Mouse (Mus musculus): ENCODE results near the gene Ppp1r3d.

The Ppp1r3d gene

DNA sequence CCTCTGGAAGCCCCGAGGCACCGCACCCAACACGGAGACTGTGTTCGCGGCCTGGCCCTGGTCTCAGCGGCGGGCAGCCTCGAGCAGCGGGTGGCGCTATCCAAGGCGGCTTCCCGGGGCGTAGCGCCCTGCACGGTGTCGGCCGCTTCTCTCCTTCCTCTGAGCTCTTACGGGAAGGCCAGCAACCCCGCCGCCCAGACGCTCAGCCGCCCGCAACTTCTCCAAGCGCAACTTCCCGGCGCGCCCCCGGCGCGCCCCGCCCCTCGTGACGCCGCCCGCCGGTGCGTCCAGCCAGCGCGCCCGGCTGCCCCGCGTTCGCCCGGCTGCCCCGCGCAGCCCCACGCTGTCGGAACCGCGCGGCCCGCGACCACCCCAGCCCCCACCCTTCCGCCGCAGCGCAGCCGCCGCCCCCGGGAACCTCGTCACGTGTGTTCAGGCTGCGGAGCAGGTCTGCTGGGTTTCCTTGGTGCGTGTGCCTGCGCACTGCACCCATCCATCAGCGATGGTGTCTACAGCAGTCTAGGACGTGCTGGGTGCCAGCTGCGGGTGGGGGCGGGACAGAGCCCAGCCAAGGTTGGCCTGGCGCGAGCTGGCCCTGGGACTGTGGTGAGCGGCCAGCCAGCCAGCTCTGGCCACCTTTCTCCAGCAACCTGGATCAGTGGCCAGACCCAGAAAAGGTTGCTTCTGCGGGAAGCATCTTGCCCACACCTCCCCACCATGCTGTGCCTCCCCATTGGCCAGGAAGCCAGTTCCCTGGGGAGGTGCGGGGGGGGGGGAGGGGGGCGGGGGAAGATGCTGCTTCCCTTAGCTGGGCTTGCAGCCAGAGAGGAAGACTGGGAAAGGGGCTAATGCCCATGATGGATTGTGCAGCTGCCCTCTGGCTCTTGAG, at the start of gene Ppp1r3d, which contains the start of gene Fam217b:
Gene Ppp1r3d, minus strand, starts transcription at position 212 of the 889 bp plus-strand sequence.
Gene Fam217b, plus strand, starts transcription at position 264 of the 889 bp plus-strand sequence.
- DNase-seq (ENCODE audit: low spot score in 2 of 2), result peak; percentile 39 to 73

DNA sequence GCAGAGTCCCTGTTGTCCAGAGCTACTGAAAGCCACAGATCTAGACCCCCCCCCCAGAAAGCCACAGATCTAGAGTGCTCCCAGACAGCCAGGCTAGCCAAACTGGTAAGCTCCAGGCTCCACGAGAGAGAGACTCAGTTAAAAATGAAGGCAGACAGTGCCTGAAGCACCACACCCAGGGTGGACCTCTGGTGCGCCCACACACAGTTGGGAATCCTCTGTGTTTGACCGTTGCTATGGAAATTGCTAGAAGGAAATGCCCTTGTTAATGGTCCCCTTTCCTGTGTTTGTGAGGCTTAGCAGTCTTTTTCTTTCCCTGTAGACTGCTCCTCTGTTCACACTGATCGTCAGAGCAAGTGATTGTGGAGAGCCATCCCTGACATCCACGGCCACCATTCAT, 46.1 kb upstream of the Ppp1r3d start:
- DNase-seq (ENCODE audit: low spot score in 2 of 2), result no peak

- no peak for DNase-seq (ENCODE audit: low spot score in 2 of 2)
Measured at GRCm38 (mm10) chr2:178457414-178457813, 43.1 kb upstream of the Ppp1r3d start.

GRCm38 (mm10) chr2:178454664-178455516, 40.6 kb upstream of the Ppp1r3d start:
- no peak for DNase-seq (ENCODE audit: low spot score in 2 of 2)

GRCm38 (mm10) chr2:178450961-178451360, 36.7 kb upstream of the Ppp1r3d start:
- no peak for DNase-seq (ENCODE audit: low spot score in 2 of 2)

GRCm38 (mm10) chr2:178450236-178450635, 36.0 kb upstream of the Ppp1r3d start:
- no peak for DNase-seq (ENCODE audit: low spot score in 2 of 2)

DNA sequence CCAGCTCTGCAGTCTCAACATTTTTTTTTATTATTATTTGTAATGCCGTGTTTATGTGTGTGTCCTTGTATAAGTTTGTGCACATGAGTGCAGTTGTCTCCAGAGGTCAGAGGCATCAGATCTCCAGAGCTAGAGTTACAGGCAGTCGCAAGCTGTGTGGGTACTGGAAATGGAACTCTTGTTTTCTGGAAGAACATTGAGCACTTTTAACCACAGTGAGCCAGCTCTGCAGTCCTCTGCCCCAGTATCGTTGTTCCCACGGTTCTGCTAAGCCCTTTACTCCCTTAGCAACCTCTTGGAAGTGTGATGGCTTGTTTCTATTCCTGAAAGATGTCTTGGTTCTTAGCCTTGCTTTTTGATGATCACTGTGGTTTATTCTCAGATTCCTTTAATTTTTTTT, 35.1 kb upstream of the Ppp1r3d start:
- no peak for DNase-seq (ENCODE audit: low spot score in 2 of 2)

- DNase-seq (ENCODE audit: low spot score in 2 of 2), result no peak
Measured at GRCm38 (mm10) chr2:178437311-178437710, 23.0 kb upstream of the Ppp1r3d start.

DNA sequence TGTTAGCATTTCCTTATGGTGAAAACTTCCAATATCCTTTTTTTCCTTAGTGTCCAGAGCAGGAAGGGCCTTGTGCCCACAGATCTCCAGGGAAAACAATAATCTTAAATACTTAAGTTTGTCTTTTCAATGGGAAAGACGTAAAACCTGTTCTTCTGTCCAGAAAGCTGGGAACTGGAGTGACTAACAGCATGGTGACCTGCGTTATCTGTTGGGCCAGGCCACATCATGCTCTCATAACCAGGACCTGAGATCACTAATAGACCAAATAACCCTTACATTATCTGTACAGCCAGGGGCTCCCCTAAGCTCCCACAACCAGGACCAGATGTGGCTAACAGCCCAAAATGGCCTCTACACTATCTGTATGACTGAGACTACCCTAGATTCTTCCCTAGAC, 19.6 kb upstream of the Ppp1r3d start:
- no peak for DNase-seq (ENCODE audit: low spot score in 2 of 2)

DNA sequence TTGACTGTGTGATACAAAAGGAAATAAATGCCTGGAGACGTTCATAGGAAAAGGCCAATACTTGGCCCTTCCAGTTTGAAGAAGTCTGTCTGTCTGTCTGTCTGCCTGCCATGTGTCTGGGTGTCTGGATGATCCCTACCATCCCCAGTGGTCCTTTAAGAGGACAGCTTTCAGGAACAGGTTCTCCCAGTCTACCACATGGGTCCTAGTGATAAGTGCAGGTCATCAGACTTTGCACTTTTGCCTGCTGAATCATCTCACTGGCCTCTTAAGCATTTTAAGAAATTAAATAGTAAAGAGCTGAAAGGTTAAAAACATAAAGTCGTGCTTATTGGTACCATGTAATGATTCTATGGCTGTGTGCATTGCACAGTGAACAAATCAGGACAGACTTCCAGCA, 19.2 kb upstream of the Ppp1r3d start:
- DNase-seq (ENCODE audit: low spot score in 2 of 2), result no peak

GRCm38 (mm10) chr2:178430231-178430630, 16.0 kb upstream of the Ppp1r3d start, which contains the start of gene Cdh26:
Cdh26 (plus strand) TSS chr2:178430531.
- no peak for DNase-seq (ENCODE audit: low spot score in 2 of 2)

GRCm38 (mm10) chr2:178429426-178429825, 15.2 kb upstream of the Ppp1r3d start:
- no peak for DNase-seq (ENCODE audit: low spot score in 2 of 2)

DNA sequence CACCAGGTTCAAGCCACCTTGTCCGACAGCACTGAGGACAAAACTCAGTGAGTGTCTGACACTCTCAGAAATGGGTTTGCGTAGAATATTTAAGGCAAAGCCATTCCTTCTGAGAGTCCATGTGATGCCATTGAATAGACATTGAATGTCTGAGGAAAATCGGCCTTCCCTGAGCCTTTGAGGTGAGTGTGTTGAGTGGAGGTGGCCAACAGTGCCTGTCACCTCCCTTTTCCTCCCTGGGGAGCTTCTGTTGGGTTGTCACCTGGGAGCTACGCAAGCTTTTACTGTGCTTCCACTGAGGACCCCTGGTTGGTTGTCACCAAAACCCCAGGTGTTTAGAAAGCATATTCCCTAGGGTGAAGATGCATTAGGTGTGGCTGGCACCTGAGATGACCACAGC, 14.4 kb upstream of the Ppp1r3d start:
- no peak for DNase-seq (ENCODE audit: low spot score in 2 of 2)

- DNase-seq (ENCODE audit: low spot score in 2 of 2), result peak in 1 of 2 experiments; percentile 56
Measured at GRCm38 (mm10) chr2:178428183-178428582, 13.9 kb upstream of the Ppp1r3d start.

DNA sequence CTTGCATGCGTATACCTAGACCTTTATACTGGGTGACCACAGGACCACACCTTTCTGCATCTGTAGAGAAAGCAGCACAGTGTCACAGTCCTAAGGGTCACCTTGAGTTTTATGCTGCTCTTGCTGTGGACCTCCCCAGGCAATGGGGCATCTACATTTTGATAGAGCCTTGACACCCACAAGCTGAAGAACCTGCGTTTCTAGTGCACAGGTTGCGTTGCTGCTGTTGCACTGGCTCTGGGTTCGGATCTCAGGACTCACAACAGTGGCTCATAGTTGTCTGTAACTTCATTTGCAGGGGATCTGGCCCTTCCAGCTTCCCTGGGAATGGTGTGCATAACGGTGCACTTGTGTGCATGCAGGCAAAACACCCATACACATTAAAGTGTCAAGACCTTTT, 12.9 kb upstream of the Ppp1r3d start:
- peak in 1 of 2 experiments; percentile 23 for DNase-seq (ENCODE audit: low spot score in 2 of 2)

- DNase-seq (ENCODE audit: low spot score in 2 of 2), result peak in 1 of 2 experiments; percentile 40
Measured at GRCm38 (mm10) chr2:178426229-178426628, 12.0 kb upstream of the Ppp1r3d start.

DNA sequence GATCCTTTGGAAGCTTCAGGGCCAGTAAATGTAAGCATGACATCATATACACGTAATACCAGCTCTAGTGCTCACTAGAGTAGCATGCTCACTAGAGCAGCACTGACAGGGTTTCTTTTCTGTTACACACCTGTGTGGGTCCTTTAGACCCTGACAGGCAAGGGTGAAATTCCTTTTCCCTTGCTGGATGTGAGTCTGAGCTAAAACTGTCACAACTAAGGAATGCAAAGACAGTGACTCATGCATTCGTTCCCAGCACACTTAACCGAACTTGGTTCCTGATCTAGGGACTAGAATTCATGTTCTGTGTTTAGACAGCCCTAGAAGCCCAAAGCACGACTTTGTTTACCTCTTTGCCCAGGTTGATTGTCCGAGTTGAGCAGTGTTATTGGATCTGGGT, 9.0 kb upstream of the Ppp1r3d start:
- peak; percentile 1 to 25 for DNase-seq (ENCODE audit: low spot score in 2 of 2)

GRCm38 (mm10) chr2:178422186-178422585, 7.9 kb upstream of the Ppp1r3d start:
- DNase-seq (ENCODE audit: low spot score in 2 of 2), result peak; percentile 4 to 17

GRCm38 (mm10) chr2:178421603-178422002, 7.3 kb upstream of the Ppp1r3d start:
- DNase-seq (ENCODE audit: low spot score in 2 of 2), result peak; percentile 1 to 46

- peak; percentile 9 to 55 for DNase-seq (ENCODE audit: low spot score in 2 of 2)
Measured at GRCm38 (mm10) chr2:178420576-178420975, 6.3 kb upstream of the Ppp1r3d start.

DNA sequence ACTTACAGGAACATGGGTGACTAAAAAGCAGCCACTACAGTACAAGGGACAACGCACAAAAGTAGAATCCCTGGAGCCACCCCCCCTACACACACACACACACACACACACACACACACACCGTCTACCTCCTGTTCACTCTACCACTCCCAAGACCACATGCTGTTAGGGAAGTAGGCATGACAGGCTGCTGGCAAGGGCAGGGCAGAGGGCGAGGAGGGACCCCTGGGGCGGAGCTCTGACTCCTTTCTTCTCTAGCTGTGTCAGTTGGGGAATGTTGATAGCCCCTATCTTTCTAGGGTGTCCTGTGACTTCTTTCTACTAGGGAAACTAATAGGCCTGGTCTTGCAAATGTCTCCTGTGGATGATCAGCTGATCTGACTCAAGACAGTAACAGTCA, 2.7 kb upstream of the Ppp1r3d start:
- DNase-seq (ENCODE audit: low spot score in 2 of 2), result peak; percentile 45 to 64

DNA sequence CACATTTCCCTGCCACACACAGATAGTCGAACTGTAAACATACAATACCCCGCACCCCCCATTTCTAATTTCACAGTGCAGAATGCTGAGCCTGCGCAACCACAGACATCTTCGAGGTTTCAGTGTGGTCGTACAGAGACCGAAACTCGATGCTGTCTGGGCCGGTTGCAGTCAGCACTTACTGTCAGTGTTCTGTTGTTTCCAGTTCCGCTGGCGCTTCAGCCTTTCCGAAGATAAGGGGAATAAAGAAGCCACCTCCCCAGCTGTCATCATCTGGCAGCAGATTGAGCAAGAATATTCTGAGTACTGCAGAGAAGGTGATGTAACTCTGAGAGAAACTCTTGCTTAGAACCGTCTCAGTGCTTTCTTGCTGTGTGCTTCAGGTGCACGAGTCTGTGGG, 2.2 kb upstream of the Ppp1r3d start:
- peak; percentile 36 to 64 for DNase-seq (ENCODE audit: low spot score in 2 of 2)

- DNase-seq (ENCODE audit: low spot score in 2 of 2), result no peak
Measured at GRCm38 (mm10) chr2:178415150-178415448, 827 bp upstream of the Ppp1r3d start.
